Mouse (Mus musculus) neural tube, embryonic 14.5 days (tissue): ENCODE measurements at regions not wholly inside any gene's neighbourhood (a gene's known extent, or its start where the extent isn't known, plus 50 kb on each side); places are given as distances from the start of the nearest gene placed in this dataset.

Source experiments
- ATAC-seq: fragments of 200-750 bp; cut with Nextera tagmentation; 2 replicates; pipeline ENCODE4 v1.8.0; 2017; ENCODE audit warnings: low read depth, mild to moderate bottlenecking, moderate TSS enrichment, moderate library complexity
- H3K27ac ChIP-seq: fragments of 300-500 bp; sonication (generic); 2 replicates; pipeline ENCODE4 v1.5.1; 2014; ENCODE audit warnings: low read depth, mild to moderate bottlenecking, control low read depth, low read length, moderate library complexity, mixed read lengths
- H3K27me3 ChIP-seq: fragments of 300-500 bp; sonication (generic); 2 replicates; pipeline ENCODE4 v1.6.1; 2014; ENCODE audit warnings: low read length; ENCODE audit not compliant: control insufficient read depth, insufficient read depth
- H3K36me3 ChIP-seq: fragments of 300-500 bp; sonication (generic); 2 replicates; pipeline ENCODE4 v1.6.1; 2014; ENCODE audit warnings: low read length, mixed read lengths; ENCODE audit not compliant: control insufficient read depth, insufficient read depth
- H3K4me1 ChIP-seq: fragments of 300-500 bp; sonication (generic); 2 replicates; pipeline ENCODE4 v1.6.1; 2014; ENCODE audit warnings: low read length; ENCODE audit not compliant: control insufficient read depth, insufficient read depth
- H3K4me2 ChIP-seq: fragments of 300-500 bp; sonication (generic); 2 replicates; pipeline ENCODE4 v1.6.1; 2014; ENCODE audit warnings: mild to moderate bottlenecking, low read depth, low read length, control low read depth
- H3K4me3 ChIP-seq: fragments of 300-500 bp; sonication (generic); 2 replicates; pipeline ENCODE4 v1.5.1; 2014; ENCODE audit warnings: low read depth, low read length, control low read depth, mixed read lengths
- H3K9ac ChIP-seq: fragments of 300-500 bp; sonication (generic); replicated peaks from 2 replicates; pipeline ENCODE4 v1.6.1; 2014; ENCODE audit warnings: low read depth, mild to moderate bottlenecking, control low read depth, low read length, mixed read lengths
- H3K9me3 ChIP-seq: fragments of 300-500 bp; sonication (generic); 2 replicates; pipeline ENCODE4 v1.6.1; 2016; ENCODE audit warnings: low read length; ENCODE audit not compliant: control insufficient read depth
- WGBS: fragments of 180-500 bp; shearing (Covaris S2); extraction: QIAGEN DNeasy Blood & Tissue Kit; methylation state at CpG from one replicate; pipeline ENCODE4 v1.1.7; 2014; 5-methylcytosine and 5-hydroxymethylcytosine counted together

DNA sequence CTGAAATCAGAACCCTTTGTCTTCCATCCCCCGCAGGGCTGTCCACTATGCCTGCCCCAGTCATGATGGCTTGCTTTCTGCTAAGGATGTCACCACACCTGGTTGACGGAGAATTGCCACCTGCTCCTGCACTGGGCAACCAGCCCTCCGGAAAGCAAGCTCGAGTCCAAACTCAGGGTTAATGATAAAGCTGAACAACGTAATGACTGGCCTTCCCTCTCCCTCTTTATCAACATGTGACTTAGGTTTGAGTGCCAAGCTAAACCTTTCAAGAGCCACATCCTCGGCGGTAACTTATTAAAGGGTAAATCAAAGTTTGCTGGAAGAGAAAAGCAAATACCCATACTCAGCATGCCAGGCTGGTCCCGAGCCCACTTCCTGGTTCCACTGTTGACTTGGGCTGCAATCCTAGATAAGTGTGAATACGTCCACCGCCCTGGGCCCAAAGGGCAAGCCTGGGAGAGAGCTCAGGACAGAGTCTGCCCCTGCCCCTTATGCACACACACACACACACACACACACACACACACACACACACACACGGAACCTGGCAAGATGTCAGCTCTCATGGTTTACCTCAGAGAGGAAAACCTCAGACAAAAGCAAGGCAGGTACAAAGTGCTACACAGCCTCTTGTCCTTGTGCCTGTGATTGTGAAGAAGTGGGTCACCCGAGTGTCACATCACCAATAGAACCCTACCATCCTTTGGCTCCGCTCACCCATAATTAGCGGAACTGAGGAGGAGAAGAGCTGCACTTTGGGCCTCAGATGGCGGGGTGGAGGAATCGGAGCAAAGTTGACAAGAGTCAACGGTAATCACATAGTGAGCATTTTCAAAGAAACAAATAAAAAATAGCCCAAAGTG, 116.0 kb downstream of the Tomm20 start:
- WGBS: 71% methylated on average over 17 of the region's 17 CpGs
- no peaks in the 10 kb centered on the region for H3K9me3 ChIP-seq
- no peak overlapping the region for H3K4me3 ChIP-seq
- no peak overlapping the region for H3K9ac ChIP-seq
- ATAC-seq: no peak
- H3K27me3 ChIP-seq: no peaks in the 10 kb centered on the region
- peaks cover 22% of the 10 kb centered on the region for H3K4me1 ChIP-seq
- H3K4me2 ChIP-seq: no peak overlapping the region
- H3K36me3 ChIP-seq: no peaks in the 10 kb centered on the region
- no peak overlapping the region for H3K27ac ChIP-seq

DNA sequence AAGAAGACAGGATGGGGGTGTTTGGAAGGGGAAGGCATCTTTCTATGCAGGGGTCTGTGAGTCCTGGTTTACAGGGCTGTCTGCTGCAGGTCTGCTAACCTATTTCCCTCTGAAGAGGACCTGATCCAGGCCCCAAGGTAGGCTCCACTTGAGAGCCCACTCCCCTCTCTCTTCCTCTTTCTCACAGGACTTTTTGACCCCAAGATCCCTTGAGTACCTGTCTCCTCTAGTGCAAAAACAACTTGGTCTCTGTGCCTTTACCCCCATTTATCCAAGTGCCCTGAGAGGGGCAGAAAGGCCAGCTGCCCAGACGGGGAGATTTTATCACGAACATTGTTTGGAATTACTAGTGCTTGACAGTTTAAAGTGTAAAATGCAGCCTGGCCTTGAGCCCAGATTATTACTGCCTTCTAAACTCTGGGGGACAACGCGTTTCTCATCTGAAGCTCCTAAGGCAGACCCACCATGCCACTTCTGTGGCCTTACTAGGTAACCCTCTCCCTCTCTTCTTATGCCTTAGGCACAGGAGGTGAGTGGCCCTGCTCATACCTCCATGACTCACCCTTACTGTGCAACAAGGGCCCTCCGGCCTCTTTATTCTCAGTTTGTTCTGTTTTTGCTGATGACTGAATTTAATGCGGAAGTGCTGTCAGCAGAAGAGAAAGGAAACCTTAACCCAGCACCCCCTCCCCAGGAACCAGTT, 117.8 kb downstream of the Tomm20 start:
- H3K4me2 ChIP-seq: no peak overlapping the region
- H3K4me3 ChIP-seq: no peak overlapping the region
- H3K9me3 ChIP-seq: no peaks in the 10 kb centered on the region
- H3K4me1 ChIP-seq: peaks cover 16% of the 10 kb centered on the region
- no peaks in the 10 kb centered on the region for H3K27me3 ChIP-seq
- H3K27ac ChIP-seq: peak overlapping the region; percentile 97
- 65% methylated on average over 6 of the region's 6 CpGs for WGBS
- ATAC-seq: no peak
- no peak overlapping the region for H3K9ac ChIP-seq
- H3K36me3 ChIP-seq: no peaks in the 10 kb centered on the region

DNA sequence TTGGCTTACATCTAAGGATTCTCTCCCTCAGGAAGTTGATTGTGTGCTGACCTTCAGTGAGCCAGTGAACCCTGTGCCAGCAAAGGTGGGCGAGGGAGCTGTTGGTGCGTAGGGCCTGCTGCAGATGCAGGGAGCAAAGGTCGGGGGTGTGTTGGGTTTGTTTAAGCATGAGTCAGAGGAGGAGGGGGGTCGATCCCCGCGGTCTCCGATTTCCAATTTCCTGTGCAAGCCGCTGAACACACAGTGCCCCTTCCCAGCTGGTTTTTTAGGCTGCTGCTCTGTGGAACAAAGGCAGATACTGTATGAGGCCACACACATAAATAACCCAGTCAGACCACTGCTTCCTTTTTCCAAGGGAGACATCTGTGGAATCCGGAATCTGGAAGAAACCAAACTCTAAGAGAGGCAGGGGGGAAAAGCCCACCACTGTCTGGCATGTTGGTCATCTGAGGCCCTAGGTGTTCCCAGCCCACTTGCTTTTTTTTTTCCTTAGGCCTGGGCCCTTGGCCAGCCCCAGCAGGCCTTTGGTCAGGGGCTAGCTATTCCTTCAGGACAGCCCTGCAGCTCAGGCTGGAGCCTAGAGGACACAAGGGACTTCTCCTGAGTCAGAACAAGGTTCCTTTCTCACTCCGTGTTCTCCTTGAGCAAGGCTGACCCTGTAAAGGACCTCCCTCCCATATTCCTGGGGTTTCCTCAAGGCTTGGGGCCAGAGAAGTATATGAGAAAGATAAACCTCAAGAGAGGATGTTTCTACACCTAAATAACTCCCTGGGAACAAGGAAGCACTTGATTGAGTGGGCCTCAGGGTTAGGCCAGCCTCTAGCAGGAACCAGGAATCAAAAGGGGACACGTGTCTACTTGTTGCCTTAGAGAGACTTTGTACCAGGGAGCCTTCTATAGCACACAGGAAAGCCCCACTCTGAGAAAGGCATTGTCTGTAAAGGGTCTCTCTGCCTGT, 119.0 kb downstream of the Tomm20 start:
- Histone ChIP-seq H3K9ac (peak overlapping the region; percentile 39; the same call in 1 of the 2 replicates), H3K4me3 (no peak overlapping the region), H3K27me3 (no peaks in the 10 kb centered on the region), H3K27ac (peak overlapping the region; percentile 97), H3K9me3 (no peaks in the 10 kb centered on the region), H3K4me1 (peaks cover 16% of the 10 kb centered on the region), H3K4me2 (peak overlapping the region; percentile 27; the same call in 1 of the 2 replicates), H3K36me3 (no peaks in the 10 kb centered on the region)
- ATAC-seq: peak; percentile 92
- WGBS: 2% methylated on average over 11 of the region's 11 CpGs

DNA sequence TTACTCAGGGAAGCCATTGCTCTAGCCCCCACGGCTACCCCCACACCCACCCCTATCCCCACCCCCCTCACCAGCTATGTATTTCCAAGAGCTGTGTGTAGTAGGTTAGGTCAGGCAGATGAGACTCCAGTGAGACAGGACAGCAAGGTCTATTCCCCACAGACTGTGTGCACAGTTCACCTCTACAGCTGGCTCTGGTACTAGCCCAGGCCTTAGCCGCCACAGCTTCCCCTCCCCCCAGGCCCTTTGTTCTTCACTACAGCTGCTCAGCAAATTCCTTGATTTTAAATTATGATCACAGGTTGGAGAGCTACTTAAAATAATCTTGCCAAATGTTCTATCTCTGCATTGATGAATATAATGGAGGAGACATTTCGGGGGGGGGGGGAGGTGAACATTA, 119.8 kb downstream of the Tomm20 start:
- H3K9me3 ChIP-seq: no peaks in the 10 kb centered on the region
- peaks cover 16% of the 10 kb centered on the region for H3K4me1 ChIP-seq
- H3K27me3 ChIP-seq: no peaks in the 10 kb centered on the region
- H3K4me2 ChIP-seq: peak overlapping the region; percentile 27; the same call in 1 of the 2 replicates
- peak; percentile 80; the same call in 1 of the 2 replicates for ATAC-seq
- 12% methylated on average over 3 of the region's 3 CpGs for WGBS
- H3K4me3 ChIP-seq: no peak overlapping the region
- no peaks in the 10 kb centered on the region for H3K36me3 ChIP-seq
- H3K27ac ChIP-seq: peak overlapping the region; percentile 97
- H3K9ac ChIP-seq: peak overlapping the region; percentile 39; the same call in 1 of the 2 replicates

DNA sequence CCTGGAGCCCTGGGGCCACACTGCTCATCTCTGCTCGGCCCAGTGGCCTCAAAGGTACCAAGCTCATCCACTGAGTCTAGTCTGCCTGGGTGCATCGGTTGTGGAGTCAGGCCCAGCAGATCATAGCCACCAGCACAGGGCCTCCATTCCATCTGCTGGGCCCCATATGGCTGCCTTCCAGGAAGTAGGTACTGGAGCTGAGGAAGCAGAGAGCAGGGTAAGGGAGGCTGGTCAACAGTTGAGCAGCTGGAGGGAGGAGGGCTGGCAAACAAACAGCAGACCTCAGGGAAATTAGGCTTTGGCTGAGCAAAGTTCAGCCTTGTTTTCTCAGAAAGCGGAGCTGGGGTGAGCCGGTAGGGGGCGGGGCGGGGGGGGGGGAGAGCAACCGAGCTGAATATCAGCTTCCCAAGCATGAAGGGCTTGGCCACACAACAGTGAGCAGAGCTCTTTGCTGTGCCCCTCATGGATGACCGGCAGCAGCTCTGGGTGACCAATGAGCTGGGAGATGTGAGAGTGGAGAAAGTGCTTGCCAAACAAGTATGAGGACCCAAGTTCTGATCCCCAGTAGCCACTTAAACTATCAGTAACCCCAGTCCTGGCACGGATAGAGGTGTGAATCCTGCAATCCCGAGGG, 121.0 kb downstream of the Tomm20 start:
- no peak overlapping the region for H3K4me3 ChIP-seq
- no peaks in the 10 kb centered on the region for H3K9me3 ChIP-seq
- ATAC-seq: no peak
- 60% methylated on average over 10 of the region's 10 CpGs for WGBS
- no peaks in the 10 kb centered on the region for H3K36me3 ChIP-seq
- H3K27me3 ChIP-seq: no peaks in the 10 kb centered on the region
- no peak overlapping the region; the same call in 1 of the 2 replicates for H3K27ac ChIP-seq
- peaks cover 16% of the 10 kb centered on the region for H3K4me1 ChIP-seq
- no peak overlapping the region for H3K9ac ChIP-seq
- no peak overlapping the region for H3K4me2 ChIP-seq

DNA sequence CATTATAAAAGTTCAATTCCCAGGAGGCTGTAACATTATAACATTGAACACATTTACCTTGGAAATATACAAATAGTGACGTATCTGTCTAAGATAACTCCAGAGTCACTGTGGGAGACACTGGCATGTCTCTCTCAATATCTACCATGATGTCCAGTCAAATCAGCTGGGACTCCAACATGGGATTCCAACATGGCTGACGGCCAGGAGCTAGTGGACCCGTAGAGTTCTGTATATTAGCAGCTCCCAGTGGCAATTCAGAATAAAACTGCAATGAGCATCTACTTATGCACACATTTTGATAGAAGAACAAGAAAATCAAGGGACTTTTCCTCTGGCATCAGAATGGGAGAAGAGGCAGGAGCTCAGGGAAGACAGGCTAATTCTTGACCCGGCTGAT, 123.4 kb downstream of the Tomm20 start:
- Histone ChIP-seq H3K36me3 (no peaks in the 10 kb centered on the region), H3K27ac (no peak overlapping the region), H3K4me3 (no peak overlapping the region)

DNA sequence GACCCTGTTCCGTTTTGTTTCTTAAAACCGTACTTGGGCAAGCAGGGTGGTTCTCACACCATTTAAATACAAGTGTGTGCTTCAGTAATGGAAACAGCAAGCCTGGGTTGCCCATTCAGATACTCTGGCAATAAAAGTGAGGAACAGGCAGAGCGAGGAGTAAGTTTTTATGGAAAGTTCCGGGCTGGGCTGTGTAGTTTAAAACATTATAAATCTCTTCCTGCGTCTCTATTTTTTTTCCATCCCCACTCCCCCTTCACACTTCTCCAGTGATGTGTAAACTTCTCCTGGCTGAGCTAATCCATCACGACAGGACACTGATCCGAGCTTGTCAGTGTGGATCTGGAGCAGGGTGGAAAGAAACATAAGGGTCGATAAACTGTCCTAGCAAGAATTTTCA, 124.4 kb downstream of the Tomm20 start:
- H3K9me3 ChIP-seq: no peaks in the 10 kb centered on the region
- H3K4me2 ChIP-seq: no peak overlapping the region
- no peak overlapping the region for H3K27ac ChIP-seq
- no peak overlapping the region for H3K9ac ChIP-seq
- H3K36me3 ChIP-seq: no peaks in the 10 kb centered on the region
- 58% methylated on average over 8 of the region's 8 CpGs for WGBS
- no peak for ATAC-seq
- H3K4me1 ChIP-seq: peaks cover 9% of the 10 kb centered on the region
- H3K27me3 ChIP-seq: no peaks in the 10 kb centered on the region
- H3K4me3 ChIP-seq: no peak overlapping the region

More for the DNA sequence above, 123.4 kb downstream of the Tomm20 start:
- Histone ChIP-seq H3K27me3 (no peaks in the 10 kb centered on the region), H3K9me3 (no peaks in the 10 kb centered on the region), H3K4me2 (no peak overlapping the region), H3K4me1 (peaks cover 16% of the 10 kb centered on the region), H3K9ac (no peak overlapping the region)
- WGBS: 96% methylated on average over 4 of the region's 4 CpGs
- no peak for ATAC-seq

DNA sequence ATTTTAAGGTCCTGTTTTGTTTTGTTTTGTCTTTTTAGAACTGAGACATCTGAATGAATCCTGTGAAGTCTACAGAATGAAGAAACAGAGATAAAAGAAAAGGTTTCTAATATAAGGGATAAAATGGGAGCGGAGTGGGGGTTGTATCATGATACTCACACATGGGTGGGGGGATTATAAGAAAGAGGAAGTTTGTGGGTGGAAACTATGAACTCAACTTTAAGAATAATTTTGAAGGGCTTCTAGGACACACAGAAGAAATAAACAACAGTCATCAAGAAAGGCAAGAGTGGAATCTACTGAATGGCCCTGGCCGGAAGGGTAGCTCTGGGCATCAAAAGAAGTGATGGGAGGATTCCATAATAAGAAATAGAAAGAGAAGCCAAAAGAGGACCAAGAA, 125.1 kb downstream of the Tomm20 start:
- no peak overlapping the region for H3K9ac ChIP-seq
- no peaks in the 10 kb centered on the region for H3K36me3 ChIP-seq
- peaks cover 1% of the 10 kb centered on the region; the same call in 1 of the 2 replicates for H3K4me1 ChIP-seq
- H3K27ac ChIP-seq: no peak overlapping the region
- ATAC-seq: no peak
- H3K4me2 ChIP-seq: no peak overlapping the region
- H3K27me3 ChIP-seq: no peaks in the 10 kb centered on the region
- no peak overlapping the region for H3K4me3 ChIP-seq
- no peaks in the 10 kb centered on the region for H3K9me3 ChIP-seq
- WGBS: 96% methylated on average over 2 of the region's 2 CpGs
